Mouse (Mus musculus) hindbrain, embryonic 15.5 days (tissue): ENCODE results near the gene 1810010H24Rik. TPM values are rescaled to one million over a fixed set of nuclear protein-coding genes. Genes with fewer than 3 reads are reported as not detected.
"Not testable (repeated sequence)": the region's sequence is repeated elsewhere in the genome, so short reads cannot be mapped to it uniquely, and the experiment has no call there.

Experiments
- ATAC-seq: fragments of 200-750 bp; cut with Nextera tagmentation; 2 replicates; pipeline ENCODE4 v1.8.0; 2017; ENCODE audit warnings: low read depth, moderate number of reproducible peaks, moderate TSS enrichment; ENCODE audit not compliant: low FRiP score
- H3K27ac ChIP-seq: fragments of 300-500 bp; sonication (generic); replicated peaks from 2 replicates; pipeline ENCODE4 v1.5.1; 2015; ENCODE audit warnings: mild to moderate bottlenecking, inconsistent platforms
- H3K27me3 ChIP-seq: fragments of 300-500 bp; sonication (generic); 2 replicates; pipeline ENCODE4 v1.6.1; 2015; ENCODE audit warnings: control low read depth, inconsistent platforms
- H3K36me3 ChIP-seq: fragments of 300-500 bp; sonication (generic); 2 replicates; pipeline ENCODE4 v1.6.1; 2015; ENCODE audit warnings: control low read depth, inconsistent platforms
- H3K4me1 ChIP-seq: fragments of 300-500 bp; sonication (generic); replicated peaks from 2 replicates; pipeline ENCODE4 v1.6.1; 2015; ENCODE audit warnings: control low read depth, inconsistent platforms
- H3K4me2 ChIP-seq: fragments of 300-500 bp; sonication (generic); 2 replicates; pipeline ENCODE4 v1.6.1; 2015; ENCODE audit warnings: moderate library complexity, mild to moderate bottlenecking, inconsistent platforms
- H3K4me3 ChIP-seq: fragments of 300-500 bp; sonication (generic); 2 replicates; pipeline ENCODE4 v1.5.1; 2015; ENCODE audit warnings: mild to moderate bottlenecking, inconsistent platforms
- H3K9ac ChIP-seq: fragments of 300-500 bp; sonication (generic); 2 replicates; pipeline ENCODE4 v1.6.1; 2015; ENCODE audit warnings: inconsistent platforms
- H3K9me3 ChIP-seq: fragments of 300-500 bp; sonication (generic); 2 replicates; pipeline ENCODE4 v1.6.1; 2016; ENCODE audit warnings: control low read depth, inconsistent platforms
- WGBS: fragments of 180-500 bp; shearing (Covaris S2); methylation state at CpG from one replicate; pipeline ENCODE4 v1.1.7; 2015; 5-methylcytosine and 5-hydroxymethylcytosine counted together
- polyA plus RNA-seq: library from polyadenylated mRNA; unstranded; fragments of >200 nt; fragmentation: Nextera tagmentation; extraction: Ambion mirVana; gene quantifications from 2 replicates; pipeline ENCODE4 v1.2.1, GENCODE M21; 2015

The 1810010H24Rik gene
- polyA plus RNA-seq, 1 experiment from 2014 or later: 6.3 TPM

DNA sequence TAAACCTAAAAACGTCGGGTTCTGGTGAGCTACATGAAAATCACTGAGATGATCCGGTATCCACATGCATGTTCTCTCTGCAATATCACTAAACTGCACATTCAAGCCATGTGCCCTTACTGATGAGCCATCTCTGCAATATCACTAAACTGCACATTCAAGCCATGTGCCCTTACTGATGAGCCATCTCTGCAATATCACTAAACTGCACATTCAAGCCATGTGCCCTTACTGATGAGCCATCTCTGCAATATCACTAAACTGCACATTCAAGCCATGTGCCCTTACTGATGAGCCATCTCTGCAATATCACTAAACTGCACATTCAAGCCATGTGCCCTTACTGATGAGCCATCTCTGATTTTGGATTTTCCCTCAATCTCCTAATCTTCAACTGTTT is 34.2 kb downstream of the 1810010H24Rik start:
- not testable (repeated sequence) for H3K9ac ChIP-seq, H3K27me3 ChIP-seq, ATAC-seq, H3K4me1 ChIP-seq, H3K4me2 ChIP-seq, H3K9me3 ChIP-seq, H3K4me3 ChIP-seq, H3K27ac ChIP-seq
- peaks cover 84% of the 10 kb centered on the region for H3K36me3 ChIP-seq
- whole genome bisulfite sequencing: 98% methylated on average over 3 of the region's 3 CpGs

DNA sequence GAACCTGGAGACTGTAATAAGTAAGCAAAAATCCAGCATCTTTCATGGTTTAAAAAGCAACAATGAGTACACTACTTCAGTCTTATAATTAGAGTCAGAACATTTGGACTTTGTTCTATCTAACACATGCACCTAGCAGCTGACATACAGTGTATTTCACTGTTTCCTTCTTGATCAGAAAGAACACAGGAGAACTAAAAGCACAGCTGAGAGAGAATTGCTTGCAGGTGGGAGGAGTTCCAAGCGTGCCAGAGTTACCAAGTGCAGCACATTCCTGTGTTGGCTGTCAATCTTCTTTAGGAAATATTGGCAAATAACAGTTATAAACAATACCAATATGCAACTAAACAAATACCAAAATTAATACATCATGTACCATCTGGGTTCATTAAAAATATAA is 35.5 kb downstream of the 1810010H24Rik start:
- H3K4me1 ChIP-seq: no peaks in the 10 kb centered on the region
- H3K27ac ChIP-seq: no peak overlapping the region
- 88% methylated on average over 1 of the region's 1 CpGs for WGBS
- H3K9me3 ChIP-seq: no peaks in the 10 kb centered on the region
- H3K36me3 ChIP-seq: peaks cover 84% of the 10 kb centered on the region
- H3K27me3 ChIP-seq: no peaks in the 10 kb centered on the region
- no peak overlapping the region for H3K9ac ChIP-seq
- H3K4me2 ChIP-seq: no peak overlapping the region
- no peak overlapping the region for H3K4me3 ChIP-seq
- no peak for ATAC-seq

DNA sequence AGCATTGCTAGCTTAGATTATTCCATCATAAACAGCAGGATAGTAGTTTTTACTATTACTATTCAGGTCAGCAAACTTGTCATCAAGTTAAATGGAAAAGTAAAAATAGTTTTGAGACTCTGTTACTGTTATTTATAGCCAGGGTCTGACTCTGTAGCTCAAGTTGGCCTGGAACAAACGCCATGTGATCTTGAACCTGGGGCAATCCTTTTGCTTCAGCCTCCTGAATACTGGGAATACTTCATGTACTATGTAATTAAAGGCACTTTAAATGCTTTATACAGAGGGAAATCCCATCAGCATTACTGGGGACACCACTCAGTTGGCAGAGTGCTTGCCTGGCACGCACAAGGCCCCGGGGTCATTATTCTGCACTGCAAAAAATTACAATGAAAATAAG is 37.6 kb downstream of the 1810010H24Rik start:
- no peak overlapping the region for H3K4me3 ChIP-seq
- no peaks in the 10 kb centered on the region for H3K27me3 ChIP-seq
- H3K36me3 ChIP-seq: peaks cover 85% of the 10 kb centered on the region
- H3K4me1 ChIP-seq: no peaks in the 10 kb centered on the region
- no peak overlapping the region for H3K4me2 ChIP-seq
- no peaks in the 10 kb centered on the region for H3K9me3 ChIP-seq
- no peak for ATAC-seq
- H3K27ac ChIP-seq: no peak overlapping the region
- WGBS: 90% methylated on average over 3 of the region's 3 CpGs
- H3K9ac ChIP-seq: no peak overlapping the region

DNA sequence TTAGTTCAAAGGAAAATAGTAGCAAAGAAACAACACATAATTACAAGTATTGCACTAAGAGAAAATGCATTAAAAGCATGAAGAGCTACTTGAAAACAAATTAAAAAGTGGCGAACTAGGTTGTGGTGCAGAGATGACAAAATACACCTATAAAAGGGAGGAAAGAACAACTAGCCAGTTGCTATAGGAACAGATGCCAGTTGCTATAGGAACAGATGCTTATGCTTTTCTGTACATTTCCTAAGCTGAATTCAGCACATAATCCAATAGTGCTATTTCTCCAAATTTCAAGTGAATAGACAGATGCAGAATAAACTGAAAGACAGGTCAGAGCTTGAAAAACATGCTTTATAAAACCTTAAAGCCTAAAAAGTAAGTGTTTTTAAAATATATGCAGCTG is 39.1 kb downstream of the 1810010H24Rik start:
- peaks cover 70% of the 10 kb centered on the region for H3K36me3 ChIP-seq
- no peaks in the 10 kb centered on the region for H3K9me3 ChIP-seq
- no peak overlapping the region for H3K4me2 ChIP-seq
- no peaks in the 10 kb centered on the region for H3K27me3 ChIP-seq
- H3K4me1 ChIP-seq: no peaks in the 10 kb centered on the region
- WGBS: 93% methylated on average over 1 of the region's 1 CpGs
- H3K4me3 ChIP-seq: no peak overlapping the region
- H3K9ac ChIP-seq: no peak overlapping the region
- ATAC-seq: no peak
- no peak overlapping the region for H3K27ac ChIP-seq

DNA sequence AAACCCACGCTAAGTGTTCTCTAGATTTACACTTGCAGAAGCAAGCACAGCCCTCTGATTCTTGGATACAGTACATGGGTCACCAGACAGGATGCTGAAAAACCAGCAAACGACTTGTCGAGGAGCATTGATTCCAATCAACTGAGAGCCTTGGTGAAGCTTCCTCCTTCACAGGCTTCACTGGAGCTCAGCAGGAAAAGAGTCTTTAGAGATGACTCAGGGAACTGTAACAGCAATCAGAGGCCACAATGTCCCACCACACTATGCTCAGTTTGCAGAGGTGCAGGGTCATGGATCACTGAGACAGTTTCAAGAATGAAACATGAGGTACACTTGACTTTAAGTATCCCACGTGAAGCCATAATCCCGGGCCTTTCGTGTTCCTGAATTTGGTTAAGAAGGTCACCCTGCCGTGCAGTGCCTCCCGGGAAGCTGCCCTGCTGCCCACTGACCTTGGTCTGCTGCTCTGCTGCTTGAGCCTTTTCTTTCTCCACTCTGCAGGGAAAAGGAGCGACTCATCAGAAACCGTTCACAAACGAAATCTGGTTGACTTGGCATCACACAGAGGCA is 39.8 kb downstream of the 1810010H24Rik start:
- H3K9ac ChIP-seq: no peak overlapping the region
- H3K36me3 ChIP-seq: peaks cover 66% of the 10 kb centered on the region
- H3K27me3 ChIP-seq: no peaks in the 10 kb centered on the region
- ATAC-seq: no peak
- H3K4me3 ChIP-seq: no peak overlapping the region
- no peaks in the 10 kb centered on the region for H3K4me1 ChIP-seq
- no peaks in the 10 kb centered on the region for H3K9me3 ChIP-seq
- WGBS: 88% methylated on average over 11 of the region's 11 CpGs
- H3K4me2 ChIP-seq: no peak overlapping the region
- no peak overlapping the region for H3K27ac ChIP-seq

Other genes starting within 250 kb of the 1810010H24Rik start
- 8.4 and 8.8 TPM in 2 replicates for gene Polg2, start 246.1 kb upstream of the 1810010H24Rik start, polyA plus RNA-seq
- gene Ddx5, start 236.5 kb upstream of the 1810010H24Rik start, polyA plus RNA-seq: 340 and 351 TPM in 2 replicates
- 14.0 and 16.1 TPM in 2 replicates for gene Cep95, start 236.4 kb upstream of the 1810010H24Rik start, polyA plus RNA-seq
- gene Smurf2, start 105.0 kb upstream of the 1810010H24Rik start, polyA plus RNA-seq: 11.4 and 15.1 TPM in 2 replicates
- 166 and 182 TPM in 2 replicates for gene Kpna2, start 26.1 kb upstream of the 1810010H24Rik start, polyA plus RNA-seq
- gene Bptf, start 106.4 kb downstream of the 1810010H24Rik start, polyA plus RNA-seq: 27.1 and 32.9 TPM in 2 replicates
- 46.0 and 46.1 TPM in 2 replicates for gene Nol11, start 163.7 kb downstream of the 1810010H24Rik start, polyA plus RNA-seq